Mouse (Mus musculus) forebrain, embryonic 10.5 days (tissue): ENCODE measurements around the gene Acp7. TPM values are rescaled to one million over a fixed set of nuclear protein-coding genes. Genes with fewer than 3 reads are reported as not detected.
A peak's percentile ranks its signal among the peaks of the same experiment; 100 is the strongest.
"Not testable (repeated sequence)": the region's sequence is repeated elsewhere in the genome, so short reads cannot be mapped to it uniquely, and the experiment has no call there.

Source experiments
- DNase-seq: peaks from one replicate; pipeline ENCODE4 v3.0.0-alpha.2; 2017; ENCODE audit warnings: low spot score; ENCODE audit errors: extremely low spot score
- H3K27ac ChIP-seq: fragments of 300-500 bp; sonication (generic); 2 replicates; pipeline ENCODE4 v1.5.1; 2016; ENCODE audit warnings: mild to moderate bottlenecking
- H3K27me3 ChIP-seq: fragments of 300-500 bp; sonication (generic); 2 replicates; pipeline ENCODE4 v1.6.1; 2016; ENCODE audit warnings: mild to moderate bottlenecking; ENCODE audit not compliant: poor library complexity, severe bottlenecking
- H3K36me3 ChIP-seq: fragments of 300-500 bp; sonication (generic); replicated peaks from 2 replicates; pipeline ENCODE4 v1.6.1; 2016; ENCODE audit warnings: mild to moderate bottlenecking, moderate library complexity
- H3K4me1 ChIP-seq: fragments of 300-500 bp; sonication (generic); 2 replicates; pipeline ENCODE4 v1.6.1; 2016
- H3K4me3 ChIP-seq: fragments of 300-500 bp; sonication (generic); 2 replicates; pipeline ENCODE4 v1.5.1; 2016; ENCODE audit warnings: mild to moderate bottlenecking, moderate library complexity
- H3K9me3 ChIP-seq: fragments of 300-500 bp; sonication (generic); 2 replicates; pipeline ENCODE4 v1.6.1; 2016; ENCODE audit warnings: mild to moderate bottlenecking, moderate library complexity
- WGBS: fragments of 180-500 bp; shearing (Covaris S2); methylation state at CpG from one replicate; pipeline ENCODE4 v1.1.7; 2016; 5-methylcytosine and 5-hydroxymethylcytosine counted together
- polyA plus RNA-seq: library from polyadenylated mRNA; unstranded; fragments of >200 nt; fragmentation: Nextera tagmentation; extraction: Ambion mirVana; gene quantifications from 2 replicates; pipeline ENCODE4 v1.2.1, GENCODE M21; 2016

The Acp7 gene
- not detected in 2 replicates for polyA plus RNA-seq

DNA sequence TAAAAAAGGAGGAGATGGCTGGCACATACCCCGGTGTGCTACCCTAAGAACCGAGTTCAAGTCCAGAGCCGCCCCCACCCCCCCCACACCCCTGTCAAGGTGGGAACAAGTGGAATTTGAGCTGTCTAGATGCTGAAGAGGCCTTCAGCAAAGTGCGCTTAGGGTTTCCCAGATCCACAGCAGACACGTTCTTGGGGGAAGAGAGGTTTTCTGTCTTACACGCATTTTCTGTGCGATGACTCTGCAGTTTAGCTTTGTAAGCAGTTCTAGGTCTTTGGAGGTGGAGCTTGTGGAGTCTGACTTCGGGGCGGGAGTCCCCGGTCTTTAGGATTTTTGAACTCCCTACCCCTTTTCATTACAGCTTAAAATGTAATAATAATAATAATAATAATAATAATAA is at the start of gene Acp7:
Gene Acp7, minus strand, starts transcription at position 260 of the 400 bp plus-strand sequence.
- H3K27me3 ChIP-seq = peaks cover 50% of the 10 kb centered on the region
- no peak for DNase-seq
- H3K4me3 ChIP-seq = peak within 1 kb of the TSS; percentile 45
- no peaks in the 10 kb centered on the region for H3K36me3 ChIP-seq
- H3K4me1 ChIP-seq = peaks cover 14% of the 10 kb centered on the region
- H3K9me3 ChIP-seq = no peaks in the 10 kb centered on the region
- 31% methylated on average over 10 of the region's 10 CpGs for WGBS
- no peak within 1 kb of the TSS for H3K27ac ChIP-seq

DNA sequence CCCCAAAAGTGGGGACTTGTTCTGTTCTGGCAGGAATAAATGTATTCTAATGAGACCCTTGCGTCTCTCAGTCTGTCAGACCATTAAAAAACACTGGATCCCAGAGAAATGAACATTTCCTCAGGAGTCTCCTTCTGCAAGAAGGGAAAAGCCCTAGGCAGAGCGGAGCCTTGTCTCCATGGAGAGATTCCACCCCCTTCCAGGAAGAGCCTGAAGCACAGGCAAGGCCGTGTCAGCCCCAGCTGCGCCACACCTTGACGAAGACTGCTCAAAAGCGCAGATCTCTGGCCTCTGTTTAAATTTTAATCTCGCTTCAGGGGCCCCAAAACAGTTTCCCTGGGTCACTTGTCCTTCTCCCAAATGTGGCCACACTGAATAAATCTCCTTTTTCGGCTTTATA is 46.5 kb upstream of the Acp7 start:
- H3K27ac ChIP-seq = no peak overlapping the region
- no peaks in the 10 kb centered on the region for H3K4me1 ChIP-seq
- H3K4me3 ChIP-seq = no peak overlapping the region
- H3K9me3 ChIP-seq = no peaks in the 10 kb centered on the region
- 93% methylated on average over 8 of the region's 8 CpGs for WGBS
- no peaks in the 10 kb centered on the region for H3K36me3 ChIP-seq
- no peak for DNase-seq
- H3K27me3 ChIP-seq = no peaks in the 10 kb centered on the region

DNA sequence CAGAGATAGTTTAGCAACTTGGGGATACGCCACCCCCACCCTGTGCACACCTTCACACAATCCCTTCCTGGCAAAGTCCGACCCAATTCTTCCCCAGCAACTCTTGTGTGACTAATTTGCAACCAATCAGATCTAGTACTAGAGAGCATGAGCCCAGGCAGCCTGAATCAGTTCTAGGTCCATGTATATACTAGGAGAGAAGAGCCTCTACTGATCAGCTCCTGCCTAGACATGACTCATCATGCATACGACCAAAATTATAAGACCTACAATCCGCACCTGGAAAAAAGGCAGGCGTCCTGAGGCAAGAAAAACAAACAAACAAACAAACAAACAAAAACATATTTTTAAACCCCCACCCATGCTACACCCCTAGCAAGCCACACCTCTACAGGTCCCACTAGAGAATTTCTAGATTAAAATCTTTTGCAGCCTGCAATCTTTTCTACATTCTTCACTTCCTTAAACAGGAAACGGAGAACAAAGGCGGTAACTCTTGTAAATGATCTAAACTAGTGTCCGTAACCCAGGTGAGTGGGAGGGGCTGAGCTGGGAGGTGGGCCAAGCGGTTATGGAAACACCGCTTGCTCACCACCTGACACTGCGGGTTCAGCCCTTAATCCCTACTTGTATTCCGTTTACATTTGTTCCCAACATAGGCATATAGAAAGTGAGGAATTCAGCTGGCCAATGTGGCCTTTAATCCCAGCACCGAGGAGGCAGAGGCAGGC is 45.8 kb upstream of the Acp7 start:
- Histone ChIP-seq H3K36me3 (no peaks in the 10 kb centered on the region), H3K27ac (no peak overlapping the region), H3K27me3 (no peaks in the 10 kb centered on the region), H3K9me3 (no peaks in the 10 kb centered on the region), H3K4me1 (no peaks in the 10 kb centered on the region), H3K4me3 (no peak overlapping the region)
- no peak for DNase-seq
- WGBS = 89% methylated on average over 13 of the region's 13 CpGs

DNA sequence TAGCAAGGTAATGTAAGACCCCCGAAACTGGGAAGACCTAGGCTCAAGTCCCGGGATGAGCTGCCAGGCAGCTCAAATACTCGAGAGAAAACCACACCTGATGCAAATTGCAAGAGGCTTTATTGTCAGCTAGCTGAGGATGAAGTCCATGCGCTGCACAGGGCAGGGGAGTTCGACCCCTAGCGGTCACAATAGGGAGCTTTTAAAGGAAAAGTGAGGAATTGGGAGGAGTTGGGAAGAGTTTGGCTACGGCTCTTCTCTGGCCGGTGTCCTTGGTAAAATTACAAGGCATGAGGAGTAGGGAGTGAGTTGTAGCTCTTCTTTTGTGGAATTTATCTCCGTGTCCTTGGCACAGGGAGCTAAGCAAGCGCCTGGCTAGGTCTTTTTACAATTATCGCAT is 44.6 kb upstream of the Acp7 start:
- WGBS = 50% methylated on average over 11 of the region's 11 CpGs
- Histone ChIP-seq H3K9me3 (no peaks in the 10 kb centered on the region), H3K36me3 (no peaks in the 10 kb centered on the region), H3K4me1 (no peaks in the 10 kb centered on the region), H3K27me3 (no peaks in the 10 kb centered on the region), H3K4me3 (no peak overlapping the region), H3K27ac (no peak overlapping the region)
- no peak for DNase-seq

DNA sequence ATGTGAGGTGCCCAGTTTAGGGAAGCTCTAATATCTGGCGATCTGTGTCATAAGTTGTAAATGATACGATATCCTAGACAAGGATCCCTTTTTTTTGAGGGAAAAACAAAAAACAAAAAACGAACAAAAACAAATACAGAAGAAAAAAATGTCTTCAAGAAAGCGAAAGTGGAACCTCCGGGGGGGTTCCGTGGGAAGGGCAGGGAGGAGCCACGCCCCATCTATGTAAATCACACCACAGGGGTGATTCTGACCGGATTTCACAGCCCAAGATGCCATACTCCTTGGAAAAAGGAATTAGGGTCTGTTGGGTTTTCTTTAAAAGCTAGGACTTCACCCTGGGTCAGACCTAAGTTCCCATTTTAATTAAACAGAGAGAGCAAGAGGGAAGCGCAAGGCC is 43.9 kb upstream of the Acp7 start:
- Histone ChIP-seq H3K27ac (no peak overlapping the region), H3K9me3 (no peaks in the 10 kb centered on the region), H3K36me3 (no peaks in the 10 kb centered on the region), H3K4me1 (no peaks in the 10 kb centered on the region), H3K27me3 (no peaks in the 10 kb centered on the region), H3K4me3 (no peak overlapping the region)
- DNase-seq = no peak
- WGBS = 79% methylated on average over 9 of the region's 9 CpGs

DNA sequence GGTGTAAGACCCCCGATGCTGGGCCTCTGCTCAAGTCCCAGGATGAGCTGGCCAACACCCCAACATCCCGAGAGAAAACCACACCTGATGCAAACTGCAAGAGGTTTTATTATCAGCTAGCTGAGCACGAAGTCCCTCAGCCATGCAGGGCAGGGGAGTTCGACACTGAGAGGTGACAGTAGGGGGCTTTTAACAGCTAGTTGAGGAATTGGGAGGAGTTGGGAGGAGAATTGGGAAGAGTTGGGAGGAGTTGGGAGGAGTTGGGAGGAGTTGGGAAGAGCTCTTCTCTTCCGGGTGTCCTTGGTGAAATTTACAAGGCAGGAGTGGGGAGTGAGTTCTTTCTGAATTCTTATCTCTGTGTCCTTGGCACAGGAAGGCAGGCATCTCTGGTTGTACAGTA is 41.7 kb upstream of the Acp7 start:
- not testable (repeated sequence) for H3K27ac ChIP-seq, H3K27me3 ChIP-seq, H3K36me3 ChIP-seq, H3K4me3 ChIP-seq, DNase-seq, H3K9me3 ChIP-seq, H3K4me1 ChIP-seq
- 78% methylated on average over 5 of the region's 5 CpGs for WGBS

DNA sequence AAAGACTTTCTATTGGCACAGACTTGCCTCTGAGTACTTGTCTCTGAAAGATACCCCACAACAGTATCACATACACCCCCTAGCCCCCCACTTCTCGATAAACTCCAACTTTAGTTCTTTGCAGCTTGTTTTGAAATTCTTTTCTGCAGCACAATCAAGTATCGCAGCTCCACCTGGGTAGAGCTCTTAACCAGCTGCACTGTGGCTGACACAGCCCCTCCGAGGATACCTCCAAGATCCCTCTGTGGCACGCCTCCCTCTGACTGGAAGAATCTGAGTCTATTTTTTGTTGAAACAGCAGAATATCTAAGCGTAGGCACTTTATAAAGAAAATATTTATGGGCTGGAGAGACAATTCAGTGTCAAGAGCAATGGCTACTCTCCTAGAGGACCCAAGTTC is 41.1 kb upstream of the Acp7 start:
- no peak overlapping the region for H3K4me3 ChIP-seq
- peaks cover 4% of the 10 kb centered on the region for H3K4me1 ChIP-seq
- H3K9me3 ChIP-seq = no peaks in the 10 kb centered on the region
- H3K36me3 ChIP-seq = no peaks in the 10 kb centered on the region
- no peaks in the 10 kb centered on the region for H3K27me3 ChIP-seq
- no peak overlapping the region for H3K27ac ChIP-seq
- 91% methylated on average over 5 of the region's 5 CpGs for WGBS
- DNase-seq = no peak

DNA sequence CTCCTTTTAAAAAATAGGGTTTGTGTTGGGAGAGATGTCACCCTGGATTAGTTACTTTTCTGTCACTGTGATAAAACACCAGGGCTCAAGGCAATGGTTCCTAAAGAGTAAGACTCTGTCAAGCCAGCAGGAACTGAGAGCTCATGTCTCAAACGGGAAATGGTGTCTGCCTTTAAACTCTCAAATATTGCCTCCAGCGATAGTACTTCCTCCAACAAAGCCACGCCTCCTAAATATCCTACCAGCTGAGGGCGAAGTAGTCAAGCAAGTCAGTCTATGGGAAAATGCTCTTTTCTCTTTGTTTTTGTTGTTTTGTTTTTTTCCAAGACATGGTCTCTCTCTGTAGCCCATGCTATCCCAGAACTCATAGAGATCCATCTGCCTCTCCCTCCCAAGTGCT is 40.0 kb upstream of the Acp7 start:
- 78% methylated on average over 4 of the region's 4 CpGs for WGBS
- H3K4me1 ChIP-seq = peaks cover 9% of the 10 kb centered on the region
- no peak overlapping the region for H3K27ac ChIP-seq
- H3K36me3 ChIP-seq = no peaks in the 10 kb centered on the region
- H3K27me3 ChIP-seq = no peaks in the 10 kb centered on the region
- no peak overlapping the region for H3K4me3 ChIP-seq
- no peaks in the 10 kb centered on the region for H3K9me3 ChIP-seq
- DNase-seq = no peak

DNA sequence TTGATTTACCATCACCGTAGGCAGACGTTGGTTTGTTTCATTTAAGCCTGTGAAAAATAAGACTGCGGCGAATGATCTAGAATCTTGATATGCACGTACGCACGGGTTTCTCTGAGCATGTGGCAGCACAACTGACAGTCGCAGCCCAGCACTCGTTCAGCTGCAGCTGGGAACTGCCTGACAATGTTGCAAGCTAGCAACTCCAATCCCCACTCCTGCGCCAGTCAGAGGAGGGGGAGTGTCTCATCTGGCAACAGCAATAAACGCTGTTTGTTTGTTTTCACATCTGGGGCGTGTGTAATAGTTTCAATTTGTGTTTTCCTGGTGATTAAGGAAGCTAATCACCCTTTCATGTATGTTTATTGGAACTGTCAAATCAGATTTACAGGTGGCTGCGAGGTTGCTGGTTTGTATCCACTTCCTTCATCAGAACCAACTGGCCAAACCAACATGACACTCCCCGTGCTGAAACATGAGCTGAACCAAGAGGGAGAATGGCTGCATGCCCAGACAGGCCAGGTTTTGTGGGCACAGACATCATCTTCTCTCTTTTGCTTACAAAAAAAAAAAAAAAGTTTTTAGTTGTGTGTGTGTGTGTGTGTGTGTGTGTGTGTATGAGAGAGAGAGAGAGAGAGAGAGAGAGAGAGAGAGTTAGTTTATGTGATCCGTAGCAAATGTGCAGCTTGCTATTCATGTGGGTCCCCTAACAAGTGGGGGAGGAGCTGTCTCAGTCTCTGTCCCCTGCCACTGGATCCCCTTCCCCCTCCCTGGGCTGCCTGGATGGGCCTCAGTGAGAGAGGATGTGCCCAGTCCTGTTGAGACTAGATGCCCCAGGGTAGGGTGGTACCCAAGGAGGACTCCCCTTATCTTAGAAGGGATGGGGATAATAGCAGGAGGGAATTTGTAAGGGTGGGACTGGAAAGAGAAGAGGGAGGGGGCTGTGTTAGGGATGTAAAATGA is 34.8 kb upstream of the Acp7 start:
- Histone ChIP-seq H3K4me3 (no peak overlapping the region; the same call in 1 of the 2 replicates), H3K36me3 (no peaks in the 10 kb centered on the region), H3K27me3 (peaks cover 12% of the 10 kb centered on the region; the same call in 1 of the 2 replicates), H3K27ac (0 out of 2 replicates have a peak overlapping the region, but pooled peaks have one; percentile 26), H3K4me1 (peaks cover 21% of the 10 kb centered on the region), H3K9me3 (no peaks in the 10 kb centered on the region)
- WGBS = 53% methylated on average over 15 of the region's 15 CpGs
- no peak for DNase-seq

DNA sequence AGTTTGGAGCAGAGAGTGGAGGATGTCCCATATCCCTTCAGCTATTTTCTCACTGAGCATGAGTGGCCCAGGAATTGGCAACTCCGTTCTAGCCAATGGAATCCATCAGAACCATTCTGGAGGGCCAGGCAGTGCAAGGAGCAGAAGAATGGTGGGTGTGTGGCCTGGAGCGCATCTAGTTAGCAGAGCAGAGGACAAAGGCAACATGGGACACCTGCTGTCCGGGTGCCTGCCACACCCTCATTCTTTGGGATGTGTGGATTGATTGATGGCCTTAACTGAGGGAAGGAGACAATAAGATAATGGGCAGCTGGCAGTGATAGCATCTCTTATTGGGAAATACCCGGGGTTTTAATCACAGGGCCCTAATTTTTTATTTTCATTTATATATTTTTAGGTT is 25.3 kb upstream of the Acp7 start:
- H3K36me3 ChIP-seq = no peaks in the 10 kb centered on the region
- H3K27ac ChIP-seq = no peak overlapping the region
- H3K4me3 ChIP-seq = no peak overlapping the region
- WGBS = 76% methylated on average over 4 of the region's 4 CpGs
- H3K27me3 ChIP-seq = no peaks in the 10 kb centered on the region
- no peaks in the 10 kb centered on the region for H3K9me3 ChIP-seq
- DNase-seq = no peak
- H3K4me1 ChIP-seq = no peaks in the 10 kb centered on the region

DNA sequence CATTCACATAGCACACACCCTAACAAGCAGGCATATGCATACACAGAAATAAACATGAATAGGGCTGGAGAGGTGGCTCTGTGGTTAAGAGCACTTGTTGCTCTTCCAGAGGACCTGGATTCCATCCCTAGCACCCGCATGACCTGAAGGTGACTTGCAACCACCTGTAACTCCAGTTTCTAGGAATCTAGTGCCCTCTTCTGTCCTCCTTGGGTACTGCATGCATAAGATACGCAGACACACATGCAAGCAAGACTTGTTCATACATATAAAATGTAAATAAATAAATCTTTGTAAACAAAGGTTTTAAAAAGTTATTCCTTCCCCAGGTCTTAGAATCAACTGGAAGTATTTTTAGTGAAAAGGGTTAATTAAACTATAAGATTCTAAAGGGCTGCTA is 20.0 kb upstream of the Acp7 start:
- H3K4me1 ChIP-seq = no peaks in the 10 kb centered on the region; the same call in 1 of the 2 replicates

DNA sequence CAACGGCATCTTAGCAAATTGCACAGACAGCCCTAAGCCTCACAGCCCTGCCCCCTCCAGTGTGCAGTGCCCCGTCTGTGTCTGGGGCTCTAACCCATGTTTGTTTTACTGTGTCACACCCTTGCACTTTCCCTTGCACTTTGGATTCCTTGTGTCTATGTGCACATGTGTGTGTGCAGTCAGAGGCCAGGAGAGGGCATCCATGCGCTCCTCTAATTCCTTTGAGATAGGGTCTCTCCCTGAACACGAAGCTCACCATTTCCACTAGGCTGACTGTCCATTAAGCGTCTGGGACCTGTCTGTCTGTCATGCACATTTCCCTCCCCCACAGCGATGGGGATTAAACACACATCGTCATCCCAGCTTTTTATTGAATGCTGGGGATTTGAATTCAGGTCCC is 15.9 kb upstream of the Acp7 start:
- H3K4me3 ChIP-seq = no peak overlapping the region
- no peaks in the 10 kb centered on the region for H3K36me3 ChIP-seq
- H3K9me3 ChIP-seq = no peaks in the 10 kb centered on the region
- DNase-seq = no peak
- H3K27me3 ChIP-seq = no peaks in the 10 kb centered on the region
- no peak overlapping the region for H3K27ac ChIP-seq
- WGBS = 62% methylated on average over 7 of the region's 7 CpGs
- peaks cover 11% of the 10 kb centered on the region for H3K4me1 ChIP-seq

More for the DNA sequence above, 20.0 kb upstream of the Acp7 start:
- 91% methylated on average over 2 of the region's 2 CpGs for WGBS
- Histone ChIP-seq H3K4me3 (no peak overlapping the region), H3K27me3 (no peaks in the 10 kb centered on the region), H3K36me3 (no peaks in the 10 kb centered on the region), H3K9me3 (no peaks in the 10 kb centered on the region), H3K27ac (no peak overlapping the region)
- no peak for DNase-seq

DNA sequence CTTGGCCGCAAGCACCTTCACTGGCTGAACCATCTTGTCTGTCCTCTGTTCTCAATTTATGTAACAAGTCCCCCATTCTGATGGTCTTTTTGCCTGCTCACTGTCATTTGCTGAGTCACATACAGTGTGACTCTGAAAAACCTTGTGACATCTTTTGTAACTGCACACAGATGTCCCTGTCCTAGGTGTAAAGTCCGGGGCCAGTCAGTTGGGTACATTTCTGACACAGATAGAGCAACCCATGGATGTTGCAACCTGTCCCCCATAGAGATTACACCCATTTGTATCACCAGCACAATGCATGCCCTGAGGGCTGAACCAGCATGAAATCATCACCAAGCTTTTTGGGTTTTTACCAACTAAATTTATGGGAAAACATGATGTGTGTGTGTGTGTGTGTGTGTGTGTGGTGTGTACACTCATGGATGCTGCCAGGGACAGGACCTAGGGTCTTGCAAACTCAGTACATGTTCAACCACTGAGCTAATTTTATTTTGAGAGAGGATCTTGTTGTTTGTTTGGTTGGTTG is 14.9 kb upstream of the Acp7 start:
- Histone ChIP-seq H3K27ac (no peak overlapping the region), H3K9me3 (no peaks in the 10 kb centered on the region), H3K27me3 (no peaks in the 10 kb centered on the region), H3K4me3 (no peak overlapping the region), H3K4me1 (peaks cover 11% of the 10 kb centered on the region), H3K36me3 (no peaks in the 10 kb centered on the region)
- DNase-seq = no peak
- 94% methylated on average over 2 of the region's 2 CpGs for whole genome bisulfite sequencing
